Mouse (Mus musculus) heart, adult 2 months (tissue): ENCODE results near the gene Cd53.

ENCODE experiments used
- CTCF ChIP-seq: fragments of 200-600 bp; IDR thresholded peaks from 2 replicates; pipeline ENCODE4 v1.8.1; 2022; ENCODE audit warnings: antibody characterized with exemption, mild to moderate bottlenecking, moderate library complexity
- POLR2A ChIP-seq: fragments of 200-500 bp; IDR thresholded peaks from 2 replicates; pipeline ENCODE4 v1.6.1; 2011; ENCODE audit warnings: mild to moderate bottlenecking, low read depth, low read length, control low read depth; ENCODE audit not compliant: insufficient read depth

- TF ChIP-seq POLR2A = no peak
- no peak for TF ChIP-seq CTCF
These were observed 36.2 kb upstream of the Cd53 start, which contains the start of gene Olfr266 for GRCm38 (mm10) chr3:106826187-106826586.
